Mouse (Mus musculus): ENCODE results near the gene Sema4b.
A peak's percentile ranks its signal among the peaks of the same experiment; 100 is the strongest.

The Sema4b gene

GRCm38 (mm10) chr7:80198863-80199262, 12.2 kb downstream of the Sema4b start:
- peak; percentile 38 to 55 for DNase-seq

- no peak for DNase-seq
Measured at GRCm38 (mm10) chr7:80199286-80199685, 12.6 kb downstream of the Sema4b start.

- no peak for DNase-seq
Measured at GRCm38 (mm10) chr7:80199851-80200587, 13.4 kb downstream of the Sema4b start.

DNA sequence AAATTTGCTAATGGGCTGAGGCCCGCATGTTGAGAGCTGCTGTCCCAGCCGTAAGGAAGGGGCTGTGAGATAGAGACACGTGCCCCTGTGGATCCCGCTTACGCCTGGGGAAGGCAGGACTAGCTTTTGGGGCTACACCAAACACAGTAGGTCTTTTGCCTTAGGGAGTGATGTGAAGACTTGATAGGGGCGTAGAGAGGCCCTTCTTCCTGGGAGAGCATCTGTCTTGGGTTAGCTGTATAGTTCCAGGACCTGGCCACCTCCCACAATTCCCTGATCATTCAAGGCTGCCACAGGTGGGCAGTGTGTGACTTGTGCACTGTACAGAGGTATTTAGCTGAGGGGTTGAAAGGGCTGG, 13.9 kb downstream of the Sema4b start:
- no peak for DNase-seq

- no peak for DNase-seq
Measured at GRCm38 (mm10) chr7:80200963-80201539, 14.4 kb downstream of the Sema4b start.

- DNase-seq, result no peak
Measured at GRCm38 (mm10) chr7:80201888-80202540, 15.4 kb downstream of the Sema4b start.

- DNase-seq, result no peak
Measured at GRCm38 (mm10) chr7:80202961-80203360, 16.3 kb downstream of the Sema4b start.

DNA sequence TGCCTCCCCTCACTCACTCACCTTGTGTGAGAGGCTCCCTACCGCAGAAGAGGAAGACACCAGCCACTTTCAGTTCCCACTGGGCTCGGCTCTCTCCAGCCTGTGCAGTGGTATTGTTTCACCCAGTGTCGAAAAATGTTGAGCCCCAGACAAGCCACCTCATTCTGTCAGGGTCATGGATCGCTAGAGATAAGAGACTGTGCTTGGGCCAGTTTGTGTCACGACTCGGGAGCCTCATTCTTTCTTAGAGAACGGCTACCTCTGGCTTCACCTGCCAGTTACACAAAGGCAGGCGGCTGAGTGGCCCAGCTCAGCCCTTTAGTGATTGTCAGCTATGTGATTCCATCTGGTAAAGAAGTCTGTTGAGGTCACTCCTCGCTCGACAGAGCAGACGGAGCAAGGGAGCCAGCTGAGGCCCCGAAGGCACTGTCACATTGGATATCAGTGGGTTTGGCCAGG, 17.0 kb downstream of the Sema4b start:
- DNase-seq, result no peak

DNA sequence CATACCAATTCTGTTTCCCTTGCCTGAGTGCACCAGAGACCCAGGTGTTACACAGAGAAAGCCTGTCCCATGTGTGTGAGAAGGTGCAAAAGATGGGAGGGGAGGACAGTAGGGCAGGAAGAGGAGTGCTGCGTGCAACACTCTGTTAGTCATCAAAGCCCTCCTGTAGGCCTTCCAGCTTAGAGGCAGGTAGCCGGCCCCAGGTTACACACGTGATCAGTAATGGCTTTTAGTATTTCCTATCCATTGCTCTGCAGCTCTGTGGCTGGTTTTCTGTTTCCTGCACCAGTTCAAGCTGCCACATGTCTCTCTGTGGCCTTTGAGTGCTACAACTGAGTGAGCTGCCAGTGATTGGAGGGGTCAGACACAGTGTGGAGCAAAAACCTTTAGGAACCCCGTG, 17.7 kb downstream of the Sema4b start:
- DNase-seq, result no peak

DNA sequence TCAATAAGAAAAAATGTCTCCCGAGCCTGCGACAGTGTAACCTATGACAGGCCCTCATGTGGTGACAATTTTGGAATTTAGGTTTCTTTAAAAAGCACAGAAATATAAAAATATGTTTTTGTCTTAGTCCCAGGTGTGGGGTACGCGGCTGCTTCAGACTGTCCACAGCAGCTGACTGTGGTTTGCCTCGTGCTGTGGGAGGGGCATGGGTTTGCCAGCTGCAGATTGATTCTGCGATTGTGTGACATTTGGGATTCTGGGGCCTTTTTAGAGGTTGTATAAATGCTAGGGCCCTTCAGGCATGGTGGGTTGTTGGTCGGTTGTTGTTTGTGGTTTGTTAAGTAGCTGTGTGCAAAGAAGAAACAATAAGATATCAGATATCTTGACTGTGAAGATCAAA, 18.3 kb downstream of the Sema4b start:
- DNase-seq, result no peak

- DNase-seq, result no peak
Measured at GRCm38 (mm10) chr7:80205705-80206589, 19.3 kb downstream of the Sema4b start.

DNA sequence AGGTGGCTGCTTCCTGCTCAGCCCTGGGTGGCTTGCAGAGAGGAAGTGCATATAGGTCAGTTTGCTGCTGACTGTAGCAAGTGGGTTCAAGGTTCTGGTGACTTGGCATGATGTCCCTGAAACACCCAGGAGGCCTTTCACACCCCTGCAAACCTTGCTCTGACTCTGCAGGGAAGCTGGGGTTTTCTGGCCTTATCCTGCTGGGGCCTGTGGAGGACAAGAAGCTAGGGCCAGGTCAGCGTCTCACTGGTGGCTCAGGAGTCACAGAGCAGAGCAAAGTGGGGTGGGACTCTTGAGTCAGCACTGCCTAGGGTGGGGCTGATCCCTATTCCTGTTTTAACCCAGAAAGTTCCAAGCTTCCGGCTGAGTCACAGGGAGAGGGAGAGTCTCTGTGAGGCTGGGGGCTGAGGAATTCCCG, 20.7 kb downstream of the Sema4b start:
- peak in 1 of 2 experiments; percentile 41 for DNase-seq

GRCm38 (mm10) chr7:80208026-80208642, 21.5 kb downstream of the Sema4b start:
- DNase-seq, result peak in 1 of 2 experiments; percentile 36

DNA sequence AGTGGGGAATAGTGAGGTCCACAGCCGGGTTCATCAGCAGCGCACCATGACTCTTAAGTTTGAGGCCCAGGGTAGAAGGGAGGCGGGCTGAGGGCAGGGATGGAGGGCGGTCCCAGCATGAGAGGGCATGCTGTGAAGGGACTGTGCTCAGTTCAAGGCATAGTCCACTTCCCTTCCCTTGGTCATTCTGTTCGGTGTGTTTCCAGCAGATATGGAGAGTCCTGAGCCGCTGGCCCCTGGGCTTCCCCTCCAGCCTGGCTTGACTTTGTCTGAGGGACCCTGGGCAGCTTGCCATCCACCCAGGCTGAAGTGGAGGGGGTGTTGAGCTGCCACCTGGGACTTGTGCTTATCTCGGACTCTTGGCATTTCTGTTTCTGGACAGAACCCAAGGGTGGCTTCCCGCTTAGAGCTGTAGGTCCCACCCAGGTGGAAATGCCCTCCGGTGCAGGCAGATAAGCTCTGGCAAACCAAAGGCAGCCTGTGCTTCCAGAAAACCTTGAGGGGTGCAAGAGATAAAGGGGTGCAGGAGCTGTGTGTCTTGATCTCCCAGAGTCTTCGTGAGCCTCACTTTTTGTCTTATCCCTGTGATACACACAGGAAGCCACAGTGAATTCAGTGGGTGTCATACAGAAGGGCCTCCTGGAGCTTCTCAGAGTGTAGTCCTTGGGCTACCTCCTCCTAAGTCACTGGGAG, 22.2 kb downstream of the Sema4b start:
- DNase-seq, result peak in 1 of 2 experiments; percentile 63

- DNase-seq, result no peak
Measured at GRCm38 (mm10) chr7:80209669-80210068, 23.0 kb downstream of the Sema4b start.

DNA sequence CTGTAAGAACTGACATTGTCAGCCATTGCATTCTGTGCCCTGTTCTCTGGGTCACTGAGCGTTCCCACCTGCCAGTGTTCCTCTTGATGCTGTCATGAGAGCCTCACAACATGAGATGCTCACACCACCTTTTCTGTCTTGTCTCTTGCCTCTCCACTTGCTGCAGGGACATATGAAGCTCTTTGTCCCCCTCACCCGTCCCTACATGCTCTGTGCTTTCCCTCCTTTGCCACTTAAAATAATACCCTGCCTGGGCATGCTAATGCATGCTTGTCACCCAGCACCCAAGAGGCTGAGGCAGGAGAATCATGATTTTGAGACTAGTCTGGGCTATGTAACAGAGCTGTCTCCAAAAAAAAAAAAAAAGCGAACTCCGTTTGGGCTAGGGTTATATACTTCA, 24.3 kb downstream of the Sema4b start:
- DNase-seq, result no peak

- no peak for DNase-seq
Measured at GRCm38 (mm10) chr7:80213604-80214003, 27.0 kb downstream of the Sema4b start.

- no peak for DNase-seq
Measured at GRCm38 (mm10) chr7:80214459-80214858, 27.8 kb downstream of the Sema4b start.

- DNase-seq, result peak; percentile 87 to 88
Measured at GRCm38 (mm10) chr7:80215398-80215797, 28.8 kb downstream of the Sema4b start.

DNA sequence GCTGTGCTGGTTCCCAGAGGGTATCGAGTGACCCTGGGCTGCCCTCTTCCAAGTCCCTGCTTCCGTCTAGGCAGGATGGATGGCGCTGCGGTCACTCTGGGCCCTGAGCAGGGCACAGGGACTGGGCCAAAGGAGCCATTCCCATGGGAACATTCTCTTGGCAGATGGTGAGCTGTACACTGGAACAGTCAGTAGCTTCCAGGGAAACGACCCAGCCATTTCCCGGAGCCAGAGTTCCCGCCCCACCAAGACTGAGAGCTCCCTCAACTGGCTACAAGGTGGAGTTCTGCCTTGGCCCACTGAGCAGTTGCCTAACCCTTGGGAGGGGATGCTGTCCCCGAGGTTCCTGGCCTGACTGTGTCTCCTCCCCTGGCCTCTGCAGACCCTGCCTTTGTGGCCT, 29.9 kb downstream of the Sema4b start:
- DNase-seq, result no peak

DNA sequence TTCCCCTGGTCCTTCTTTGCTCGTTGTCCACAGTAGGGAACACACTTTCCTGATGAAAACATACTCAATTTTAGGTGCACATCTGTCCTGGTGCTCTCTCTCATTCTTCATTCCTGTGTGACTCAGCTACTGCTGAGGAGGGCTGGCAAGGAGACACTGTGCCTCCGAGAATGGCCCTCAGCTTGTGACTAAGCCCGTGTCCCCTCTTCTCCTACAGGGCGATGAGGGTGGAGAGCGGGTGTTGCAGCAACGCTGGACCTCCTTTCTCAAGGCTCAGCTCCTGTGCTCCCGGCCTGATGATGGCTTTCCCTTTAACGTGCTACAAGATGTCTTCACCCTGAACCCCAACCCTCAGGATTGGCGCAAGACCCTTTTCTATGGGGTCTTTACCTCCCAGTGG, 32.0 kb downstream of the Sema4b start:
- DNase-seq, result no peak

DNA sequence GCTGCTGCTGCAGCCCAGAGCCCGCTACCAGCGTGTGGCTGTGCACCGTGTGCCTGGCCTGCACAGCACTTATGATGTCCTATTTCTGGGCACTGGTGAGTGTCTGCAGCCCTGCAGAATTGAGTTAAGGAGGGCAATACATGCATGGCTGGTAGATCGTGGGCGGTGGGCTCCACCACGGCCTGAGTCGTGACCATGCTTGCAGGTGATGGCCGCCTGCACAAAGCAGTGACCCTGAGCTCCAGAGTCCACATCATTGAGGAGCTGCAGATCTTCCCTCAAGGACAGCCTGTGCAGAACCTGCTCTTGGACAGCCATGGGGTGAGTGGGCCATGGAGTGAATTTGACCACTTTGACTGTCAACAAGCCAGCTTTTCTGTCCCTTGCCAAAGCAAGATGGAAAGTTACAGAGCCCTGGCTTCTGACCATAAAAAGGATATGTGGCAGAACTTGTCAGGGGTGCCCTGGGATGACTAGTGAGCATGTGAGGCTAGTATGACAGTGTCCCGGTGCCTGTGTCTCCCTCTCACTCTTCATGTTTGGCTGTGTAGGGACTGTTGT, 33.7 kb downstream of the Sema4b start:
- DNase-seq, result no peak
